Mouse (Mus musculus) G1E (cell line): ENCODE measurements around the gene Mfsd12. TPM values are rescaled to one million over a fixed set of nuclear protein-coding genes. Genes with fewer than 3 reads are reported as not detected.

Experiments used
- ATAC-seq: 2 replicates; pipeline ENCODE4 v1.8.0; 2016; ENCODE audit warnings: mild to moderate bottlenecking; ENCODE audit not compliant: insufficient number of reproducible peaks, poor library complexity, low FRiP score, severe bottlenecking; ENCODE audit errors: extremely low read depth
- DNase-seq: peaks from one replicate; pipeline ENCODE4 v3.0.0; 2012; ENCODE audit warnings: low spot score
- H3K27me3 ChIP-seq: 2 replicates; pipeline ENCODE4 v1.6.1; 2012; ENCODE audit warnings: mild to moderate bottlenecking, low read length, inconsistent platforms; ENCODE audit not compliant: insufficient read depth
- H3K36me3 ChIP-seq: replicated peaks from 2 replicates; pipeline ENCODE3; 2012; ENCODE audit warnings: mild to moderate bottlenecking, inconsistent platforms
- H3K4me1 ChIP-seq: 2 replicates; pipeline ENCODE4 v1.6.1; 2012; ENCODE audit warnings: low read depth, low read length, inconsistent platforms, mixed read lengths; ENCODE audit not compliant: insufficient read depth
- H3K4me3 ChIP-seq: 2 replicates; pipeline ENCODE4 v1.5.1; 2012; ENCODE audit warnings: low read depth, mild to moderate bottlenecking, inconsistent platforms, low read length, moderate library complexity, mixed read lengths
- H3K9me3 ChIP-seq: replicated peaks from 2 replicates; pipeline ENCODE4 v1.6.1; 2012; ENCODE audit warnings: inconsistent platforms
- CTCF ChIP-seq: IDR thresholded peaks from 2 replicates; pipeline ENCODE4 v1.5.1; 2012; ENCODE audit warnings: low read depth, low read length, inconsistent platforms, mixed read lengths
- GATA1 ChIP-seq: IDR thresholded peaks from 2 replicates; pipeline ENCODE4 v1.6.1; 2012; ENCODE audit warnings: borderline replicate concordance, low read length, inconsistent platforms, mixed read lengths
- GATA2 ChIP-seq: IDR thresholded peaks from 2 replicates; pipeline ENCODE4 v1.6.1; 2012; ENCODE audit warnings: low read depth, low read length, inconsistent platforms, borderline replicate concordance
- POLR2AphosphoS5 ChIP-seq: IDR thresholded peaks from 2 replicates; pipeline ENCODE4 v1.6.1; 2012; ENCODE audit warnings: low read depth, low read length, inconsistent platforms; ENCODE audit not compliant: insufficient replicate concordance
- TAL1 ChIP-seq: conservative IDR thresholded peaks from 2 replicates; pipeline ENCODE4 v1.6.1; 2012; ENCODE audit warnings: low read depth, low read length, inconsistent platforms, mixed read lengths
- polyA plus RNA-seq: library from polyadenylated mRNA; stranded (reverse); fragments of >175 nt; gene quantifications from 2 replicates; pipeline ENCODE4 v1.2.3, GENCODE M21; 2012
- total RNA-seq, 2 experiments: library from RNA; stranded (forward) in 1 of 2; stranded (reverse) in 1 of 2; fragments of 200-1000 nt in 1 of 2; fragments of >200 nt in 1 of 2; fragmentation: Nextera tagmentation in 1 of 2; gene quantifications; 2 replicates each; pipeline ENCODE4 v1.2.3; 2014 to 2017

Mfsd12 gene
- total and polyA plus RNA-seq, 3 experiments: 13.1 to 46.7 (median 14.4) TPM

- H3K9me3 ChIP-seq: no peaks in the 10 kb centered on the region
- no peaks in the 10 kb centered on the region for H3K27me3 ChIP-seq
- ATAC-seq (no peak), DNase-seq (no peak)
- peaks cover 56% of the 10 kb centered on the region for H3K36me3 ChIP-seq
- TF ChIP-seq GATA2 (no peak), TAL1 (no peak), CTCF (no peak), POLR2AphosphoS5 (no peak), GATA1 (no peak)
- H3K4me1 ChIP-seq: peaks cover 71% of the 10 kb centered on the region
- peak overlapping the region; percentile 97 for H3K4me3 ChIP-seq
Measured at GRCm38 (mm10) chr10:81385603-81386306, 28.5 kb downstream of the Mfsd12 start.

- ATAC-seq (no peak), DNase-seq (no peak)
- H3K27me3 ChIP-seq: no peaks in the 10 kb centered on the region
- no peaks in the 10 kb centered on the region for H3K9me3 ChIP-seq
- peaks cover 59% of the 10 kb centered on the region for H3K4me1 ChIP-seq
- H3K4me3 ChIP-seq: peak overlapping the region; percentile 11; the same call in 1 of the 2 replicates
- peaks cover 75% of the 10 kb centered on the region for H3K36me3 ChIP-seq
- TF ChIP-seq GATA1 (no peak), CTCF (no peak), TAL1 (no peak), POLR2AphosphoS5 (no peak), GATA2 (no peak)
Measured at GRCm38 (mm10) chr10:81387716-81388115, 30.4 kb downstream of the Mfsd12 start.

GRCm38 (mm10) chr10:81388505-81389055 lies 31.3 kb downstream of the Mfsd12 start, which contains the start of gene Gm48552:
Gene Gm48552 (plus strand): TSS chr10:81389005.
- H3K27me3 ChIP-seq: no peaks in the 10 kb centered on the region
- H3K9me3 ChIP-seq: no peaks in the 10 kb centered on the region
- peaks cover 75% of the 10 kb centered on the region for H3K36me3 ChIP-seq
- DNase-seq (no peak), ATAC-seq (no peak)
- H3K4me3 ChIP-seq: no peak within 1 kb of the TSS
- H3K4me1 ChIP-seq: peaks cover 63% of the 10 kb centered on the region
- TF ChIP-seq GATA2 (no peak), GATA1 (no peak), TAL1 (no peak), CTCF (no peak), POLR2AphosphoS5 (no peak)

- no peak for TF ChIP-seq POLR2AphosphoS5
- no peak for TF ChIP-seq GATA2
- Histone ChIP-seq H3K36me3 (peaks cover 75% of the 10 kb centered on the region), H3K4me3 (no peak overlapping the region), H3K9me3 (no peaks in the 10 kb centered on the region), H3K4me1 (peaks cover 70% of the 10 kb centered on the region), H3K27me3 (peaks cover 2% of the 10 kb centered on the region; the same call in 1 of the 2 replicates)
- DNase-seq (no peak), ATAC-seq (no peak)
Measured at GRCm38 (mm10) chr10:81389373-81389772, 32.1 kb downstream of the Mfsd12 start.

- ATAC-seq (peak; percentile 54), DNase-seq (peak; percentile 74)
- H3K9me3 ChIP-seq: no peaks in the 10 kb centered on the region
- H3K4me1 ChIP-seq: peaks cover 68% of the 10 kb centered on the region
- no peak overlapping the region for H3K4me3 ChIP-seq
- peaks cover 2% of the 10 kb centered on the region; the same call in 1 of the 2 replicates for H3K27me3 ChIP-seq
- peak; percentile 99 for TF ChIP-seq CTCF
- no peak for TF ChIP-seq GATA2
- H3K36me3 ChIP-seq: peaks cover 77% of the 10 kb centered on the region
Measured at GRCm38 (mm10) chr10:81389801-81390677, 32.7 kb downstream of the Mfsd12 start.

GRCm38 (mm10) chr10:81390678-81390965 lies 33.3 kb downstream of the Mfsd12 start:
- Histone ChIP-seq H3K36me3 (peaks cover 72% of the 10 kb centered on the region), H3K27me3 (peaks cover 2% of the 10 kb centered on the region; the same call in 1 of the 2 replicates), H3K4me3 (no peak overlapping the region), H3K9me3 (no peaks in the 10 kb centered on the region), H3K4me1 (peaks cover 62% of the 10 kb centered on the region)
- TF ChIP-seq TAL1 (no peak), CTCF (no peak), GATA1 (no peak), POLR2AphosphoS5 (no peak), GATA2 (no peak)
- no peak for DNase-seq
- ATAC-seq: no peak
